Mouse (Mus musculus): ENCODE data around the gene Lpar6.

DNA sequence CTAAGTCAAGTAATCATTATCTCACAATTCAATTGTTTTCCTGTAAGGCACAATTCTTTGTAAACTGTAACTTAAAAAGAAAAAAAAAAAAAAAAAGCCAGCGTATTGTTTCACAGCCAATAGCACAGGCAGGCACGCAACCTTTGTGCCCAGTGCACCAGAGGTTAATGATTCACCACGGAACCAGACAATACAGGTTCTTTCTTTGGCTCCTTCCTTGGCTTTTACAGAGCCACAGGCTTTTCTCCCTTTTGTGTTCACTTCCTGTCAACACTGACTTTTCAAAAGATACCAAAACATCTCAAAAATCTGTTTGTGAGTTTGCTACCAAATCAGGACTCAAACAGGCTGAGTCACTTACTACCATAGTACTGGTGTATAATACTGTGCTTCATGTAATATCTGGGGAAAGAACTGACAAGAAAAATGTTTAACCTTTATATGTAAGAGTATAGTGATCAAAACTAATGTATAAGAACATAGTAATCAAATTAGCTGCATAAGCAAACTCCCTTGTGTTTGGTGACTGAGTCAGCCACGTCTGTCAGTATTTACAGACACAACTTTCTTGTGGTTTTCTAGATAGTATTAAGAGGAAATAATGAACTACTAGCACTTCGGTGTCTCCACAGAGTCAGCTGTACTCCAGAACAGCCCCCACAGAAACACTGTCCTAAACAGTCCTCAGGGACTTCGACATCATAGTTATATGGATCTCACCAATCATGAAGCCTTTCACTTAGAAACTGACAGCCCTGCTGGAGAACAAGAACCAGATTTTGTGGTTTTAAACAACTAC is 16.0 kb downstream of the Lpar6 start:
- no peak for TF ChIP-seq POLR2A (IDR thresholded peaks at IDR 0.05; ENCODE audit: low read depth, low read length)
- TF ChIP-seq CTCF (IDR thresholded peaks at IDR 0.05; ENCODE audit: extremely low read depth, insufficient read length, insufficient replicate concordance, low read depth, low read length): no peak
